Mouse (Mus musculus) brain, embryonic 14.5 days (tissue): ENCODE results near the gene Gm13124. TPM values are rescaled to one million over a fixed set of nuclear protein-coding genes. Genes with fewer than 3 reads are reported as not detected.
"Not testable (repeated sequence)": the region's sequence is repeated elsewhere in the genome, so short reads cannot be mapped to it uniquely, and the experiment has no call there.

Experiments used
- DNase-seq: peaks from one replicate; pipeline ENCODE4 v3.0.0-alpha.2; 2011; ENCODE audit warnings: low read depth
- CTCF ChIP-seq: fragments of 200-500 bp; IDR thresholded peaks from 2 replicates; pipeline ENCODE4 v1.5.1; 2012; ENCODE audit warnings: inconsistent platforms, mild to moderate bottlenecking, moderate library complexity, borderline replicate concordance; ENCODE audit not compliant: insufficient read depth, insufficient read length; ENCODE audit errors: extremely low read depth
- POLR2A ChIP-seq: fragments of 200-500 bp; IDR thresholded peaks from 2 replicates; pipeline ENCODE4 v1.6.1; 2012; ENCODE audit warnings: mild to moderate bottlenecking, inconsistent platforms, borderline replicate concordance; ENCODE audit not compliant: poor library complexity, insufficient read depth, insufficient read length, severe bottlenecking; ENCODE audit errors: extremely low read depth
- polyA plus RNA-seq: library from polyadenylated mRNA; depleted of rRNA; stranded (reverse); fragments of >200 nt; gene quantifications from 2 replicates; pipeline ENCODE4 v1.2.3, GENCODE M21; 2012; rRNA removed

The Gm13124 gene
- polyA plus RNA-seq, result not detected in 2 replicates

- TF ChIP-seq POLR2A (no peak), CTCF (no peak)
- DNase-seq, result no peak
Observed at GRCm38 (mm10) chr4:144565034-144565433, at the start of gene Gm13124. Gm13124 (minus strand) TSS chr4:144565134.

GRCm38 (mm10) chr4:144614586-144614985, 49.7 kb upstream of the Gm13124 start:
- no peak for TF ChIP-seq POLR2A
- TF ChIP-seq CTCF, result no peak
- DNase-seq, result no peak

DNA sequence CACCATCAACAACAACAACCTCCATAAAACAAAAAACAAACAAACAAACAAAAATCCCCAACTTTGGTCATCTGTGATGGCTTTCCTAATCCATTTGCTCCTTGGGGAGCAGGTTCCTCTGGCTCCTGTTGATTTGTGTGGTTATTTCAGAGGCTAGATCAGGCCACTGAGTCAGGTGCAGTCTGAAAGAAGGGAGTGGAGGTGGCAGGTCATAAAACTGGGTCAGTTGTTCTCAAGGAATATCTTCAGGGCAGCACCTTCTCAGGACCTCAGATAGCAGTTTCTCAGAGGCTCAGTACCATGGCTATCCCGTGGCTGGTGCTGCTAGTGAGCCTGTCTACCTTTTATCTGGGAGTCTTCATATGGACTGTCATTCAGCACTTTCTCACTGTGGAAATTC, 48.5 kb upstream of the Gm13124 start, which contains the start of gene Aadacl4:
Gene Aadacl4, plus strand, starts transcription at position 301 of the 400 bp plus-strand sequence.
- no peak for DNase-seq
- no peak for TF ChIP-seq POLR2A
- no peak for TF ChIP-seq CTCF

- no peak for DNase-seq
- TF ChIP-seq CTCF (no peak), POLR2A (no peak)
Observed at GRCm38 (mm10) chr4:144592790-144593189, 27.9 kb upstream of the Gm13124 start.

GRCm38 (mm10) chr4:144586207-144586606, 21.3 kb upstream of the Gm13124 start:
- DNase-seq, result not testable (repeated sequence)

- no peak for DNase-seq
- TF ChIP-seq CTCF (no peak), POLR2A (no peak)
Observed at GRCm38 (mm10) chr4:144567752-144568151, 2.8 kb upstream of the Gm13124 start.

GRCm38 (mm10) chr4:144561205-144561604, 3.7 kb downstream of the Gm13124 start:
- DNase-seq, result no peak

GRCm38 (mm10) chr4:144559792-144560191, 5.1 kb downstream of the Gm13124 start:
- DNase-seq, result no peak
- TF ChIP-seq CTCF (no peak), POLR2A (no peak)

More at GRCm38 (mm10) chr4:144561205-144561604, 3.7 kb downstream of the Gm13124 start:
- TF ChIP-seq CTCF (no peak), POLR2A (no peak)

DNA sequence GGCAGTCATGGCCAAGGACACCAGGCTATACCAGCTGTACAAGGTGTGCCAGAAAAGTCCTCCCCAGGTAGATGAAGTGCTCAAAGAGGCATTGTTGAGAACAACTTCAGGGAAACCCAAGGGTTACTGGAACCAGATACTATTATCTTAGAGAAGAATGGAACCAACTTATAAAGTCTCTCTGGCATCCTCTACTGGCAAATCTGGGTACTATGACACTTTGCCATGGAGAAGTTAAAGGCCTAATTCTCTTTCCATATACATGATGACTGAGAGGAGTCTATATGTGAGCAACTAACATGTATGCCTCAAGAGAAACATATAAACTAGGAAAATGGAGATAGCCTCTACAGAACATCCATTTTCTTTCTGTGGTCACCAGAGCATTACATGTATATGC, 13.8 kb downstream of the Gm13124 start:
- TF ChIP-seq POLR2A (no peak), CTCF (no peak)
- no peak for DNase-seq

DNA sequence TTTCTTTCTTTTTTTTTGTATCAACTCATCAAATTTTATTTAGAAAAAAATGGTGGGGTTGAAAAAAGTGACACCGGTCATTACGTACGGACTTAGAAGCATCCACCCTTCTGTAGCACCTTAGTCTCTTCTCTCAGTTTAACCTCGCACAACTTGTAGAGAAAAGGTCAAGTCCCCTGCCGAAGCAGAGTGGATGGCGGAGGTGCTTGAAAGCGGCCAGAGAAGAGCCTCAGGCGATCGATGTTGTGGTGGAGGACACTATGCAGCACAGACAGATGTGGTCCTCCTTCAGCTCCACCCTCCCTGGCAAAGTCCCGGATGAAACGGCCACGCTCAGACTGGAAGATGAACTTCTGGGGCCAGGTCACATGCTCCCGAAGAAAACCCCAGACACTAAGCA, 19.6 kb downstream of the Gm13124 start:
- DNase-seq, result not testable (repeated sequence)

DNA sequence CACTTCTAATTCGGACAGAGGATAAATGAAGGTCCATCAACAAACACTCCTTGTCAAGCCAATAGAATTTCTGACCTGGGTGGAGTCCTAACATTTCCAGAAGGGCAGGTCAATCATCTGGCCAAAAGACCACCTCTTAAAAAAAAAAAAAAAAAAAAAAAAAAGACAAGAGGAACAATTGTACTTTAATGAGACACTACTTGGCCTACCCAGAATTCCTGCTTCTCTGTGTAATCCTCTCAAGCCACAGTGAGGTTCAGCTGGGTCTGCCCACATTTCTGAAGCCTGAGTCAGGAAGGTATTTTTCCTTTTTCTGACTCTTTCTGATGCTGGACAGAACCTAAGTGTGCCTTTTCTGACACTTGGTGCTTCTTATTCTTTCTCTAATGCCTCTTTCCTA, 20.2 kb downstream of the Gm13124 start:
- no peak for DNase-seq
- no peak for TF ChIP-seq POLR2A

DNA sequence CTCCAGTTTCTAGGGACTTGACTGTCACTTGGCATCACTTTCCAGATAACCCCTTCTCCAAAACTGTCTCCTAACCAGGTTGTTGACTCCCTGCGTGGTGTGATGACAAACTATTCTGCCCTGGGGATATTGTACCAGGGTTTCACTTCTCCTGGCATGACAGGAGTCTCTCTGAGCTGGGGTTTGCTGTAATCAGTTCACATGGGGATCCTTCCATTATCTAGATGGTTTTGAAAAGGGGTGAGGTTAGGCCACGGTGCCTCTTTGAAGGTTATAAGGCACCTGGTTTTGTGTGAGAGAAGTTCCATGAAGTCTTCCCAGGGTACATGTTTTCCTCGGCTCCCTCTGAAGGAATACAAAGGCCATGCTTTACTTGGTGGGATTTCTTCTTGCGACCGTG, 45.4 kb downstream of the Gm13124 start, which contains the start of gene 9430007A20Rik:
Gene 9430007A20Rik, plus strand, starts transcription at position 301 of the 400 bp plus-strand sequence.
- TF ChIP-seq CTCF (no peak), POLR2A (no peak)

GRCm38 (mm10) chr4:144506518-144506917, 58.4 kb downstream of the Gm13124 start:
- no peak for TF ChIP-seq POLR2A
- no peak for TF ChIP-seq CTCF
- no peak for DNase-seq

More for the DNA sequence above, 45.4 kb downstream of the Gm13124 start, which contains the start of gene 9430007A20Rik:
- DNase-seq, result no peak

Other genes with a start within 250 kb of the Gm13124 start
- gene Gm13128, start 234.9 kb downstream of the Gm13124 start, polyA plus RNA-seq, result not detected in 2 replicates
- not detected in 2 replicates for gene Gm13119, start 207.2 kb downstream of the Gm13124 start, polyA plus RNA-seq
- gene Pramef20, start 187.2 kb downstream of the Gm13124 start, polyA plus RNA-seq, result not detected in 2 replicates
- gene Pramef12, start 156.7 kb downstream of the Gm13124 start, polyA plus RNA-seq, result 0.04 and 0.05 TPM in 2 replicates
- 0.08 TPM in 1 of 2 replicates, not detected in the other for gene 1700012P22Rik, start 126.4 kb downstream of the Gm13124 start, polyA plus RNA-seq
- gene Gm9944, start 111.8 kb downstream of the Gm13124 start, polyA plus RNA-seq, result not detected in 2 replicates
- not detected in 2 replicates for gene Aadacl3, start 101.4 kb downstream of the Gm13124 start, polyA plus RNA-seq
- gene 9430007A20Rik, start 45.3 kb downstream of the Gm13124 start, polyA plus RNA-seq, result not detected in 2 replicates
- not detected in 2 replicates for gene Aadacl4, start 48.6 kb upstream of the Gm13124 start, polyA plus RNA-seq
- not detected in 2 replicates for gene Gm436, start 121.2 kb upstream of the Gm13124 start, polyA plus RNA-seq
- gene Gm13178, start 156.3 kb upstream of the Gm13124 start, polyA plus RNA-seq, result not detected in 2 replicates
- not detected in 2 replicates for gene Gm438, start 221.4 kb upstream of the Gm13124 start, polyA plus RNA-seq